Mouse (Mus musculus) intestine, embryonic 16.5 days (tissue): ENCODE measurements around the gene Rnaseh2a. TPM values are rescaled to one million over a fixed set of nuclear protein-coding genes. Genes with fewer than 3 reads are reported as not detected.
A peak's percentile ranks its signal among the peaks of the same experiment; 100 is the strongest.

Source experiments
- ATAC-seq: fragments of 200-750 bp; cut with Nextera tagmentation; 2 replicates; pipeline ENCODE4 v1.8.0; 2017; ENCODE audit warnings: moderate TSS enrichment, moderate library complexity
- H3K27ac ChIP-seq: fragments of 300-500 bp; sonication (generic); 2 replicates; pipeline ENCODE4 v1.5.1; 2014; ENCODE audit warnings: mild to moderate bottlenecking, low read length
- H3K27me3 ChIP-seq: fragments of 300-500 bp; sonication (generic); replicated peaks from 2 replicates; pipeline ENCODE4 v1.6.1; 2014; ENCODE audit warnings: low read length, control low read depth, mixed read lengths; ENCODE audit not compliant: control insufficient read depth, insufficient read depth
- H3K36me3 ChIP-seq: fragments of 300-500 bp; sonication (generic); 2 replicates; pipeline ENCODE4 v1.6.1; 2014; ENCODE audit warnings: low read length, control low read depth; ENCODE audit not compliant: control insufficient read depth, insufficient read depth
- H3K4me1 ChIP-seq: fragments of 300-500 bp; sonication (generic); 2 replicates; pipeline ENCODE4 v1.6.1; 2014; ENCODE audit warnings: low read length, control low read depth, mixed read lengths; ENCODE audit not compliant: control insufficient read depth, insufficient read depth
- H3K4me2 ChIP-seq: fragments of 300-500 bp; sonication (generic); 2 replicates; pipeline ENCODE4 v1.6.1; 2014; ENCODE audit warnings: low read depth, low read length, control low read depth
- H3K4me3 ChIP-seq: fragments of 300-500 bp; sonication (generic); 2 replicates; pipeline ENCODE4 v1.5.1; 2014; ENCODE audit warnings: mild to moderate bottlenecking, low read length
- H3K9ac ChIP-seq: fragments of 300-500 bp; sonication (generic); 2 replicates; pipeline ENCODE4 v1.6.1; 2014; ENCODE audit warnings: low read depth, low read length
- H3K9me3 ChIP-seq: fragments of 300-500 bp; sonication (generic); 2 replicates; pipeline ENCODE4 v1.6.1; 2016; ENCODE audit warnings: low read length, control low read depth; ENCODE audit not compliant: control insufficient read depth
- WGBS: fragments of 180-500 bp; shearing (Covaris S2); extraction: QIAGEN DNeasy Blood & Tissue Kit; methylation state at CpG from one replicate; pipeline ENCODE4 v1.1.7; 2014; 5-methylcytosine and 5-hydroxymethylcytosine counted together
- polyA plus RNA-seq: library from polyadenylated mRNA; unstranded; fragments of >200 nt; fragmentation: Nextera tagmentation; extraction: Ambion mirVana; gene quantifications from 2 replicates; pipeline ENCODE4 v1.2.1, GENCODE M21; 2015

The Rnaseh2a gene
- polyA plus RNA-seq, 1 experiment from 2014 or later = 120 TPM

- no peak for ATAC-seq
- H3K27me3 ChIP-seq = no peaks in the 10 kb centered on the region
- peaks cover 25% of the 10 kb centered on the region for H3K4me1 ChIP-seq
- WGBS = 43% methylated on average over 25 of the region's 25 CpGs
- H3K36me3 ChIP-seq = no peaks in the 10 kb centered on the region
- H3K27ac ChIP-seq = no peak overlapping the region
- no peak overlapping the region for H3K4me2 ChIP-seq
- no peaks in the 10 kb centered on the region for H3K9me3 ChIP-seq
- no peak overlapping the region for H3K9ac ChIP-seq
- no peak overlapping the region for H3K4me3 ChIP-seq
Measured at GRCm38 (mm10) chr8:84995680-84996079, 26.1 kb upstream of the Rnaseh2a start.

GRCm38 (mm10) chr8:84994375-84994774, 24.8 kb upstream of the Rnaseh2a start:
- no peak overlapping the region for H3K9ac ChIP-seq
- ATAC-seq = no peak
- H3K4me1 ChIP-seq = peaks cover 27% of the 10 kb centered on the region
- WGBS = 81% methylated on average over 9 of the region's 9 CpGs
- H3K27ac ChIP-seq = no peak overlapping the region
- H3K27me3 ChIP-seq = no peaks in the 10 kb centered on the region
- H3K4me3 ChIP-seq = no peak overlapping the region
- no peaks in the 10 kb centered on the region for H3K36me3 ChIP-seq
- no peaks in the 10 kb centered on the region for H3K9me3 ChIP-seq
- peak overlapping the region; percentile 14; the same call in 1 of the 2 replicates for H3K4me2 ChIP-seq

GRCm38 (mm10) chr8:84990836-84991235, 21.3 kb upstream of the Rnaseh2a start:
- no peaks in the 10 kb centered on the region for H3K36me3 ChIP-seq
- H3K9ac ChIP-seq = peak overlapping the region; percentile 84
- peak overlapping the region; percentile 96 for H3K27ac ChIP-seq
- ATAC-seq = peak; percentile 76
- peak overlapping the region; percentile 65 for H3K4me3 ChIP-seq
- WGBS = 2% methylated on average over 15 of the region's 15 CpGs
- peak overlapping the region; percentile 91 for H3K4me2 ChIP-seq
- no peaks in the 10 kb centered on the region for H3K9me3 ChIP-seq
- peaks cover 31% of the 10 kb centered on the region for H3K4me1 ChIP-seq
- 0 out of 2 replicates have a peak, but pooled peaks cover 2% of the 10 kb centered on the region for H3K27me3 ChIP-seq

- Histone ChIP-seq H3K27ac (peak within 1 kb of the TSS; percentile 96), H3K4me1 (peaks cover 30% of the 10 kb centered on the region), H3K4me2 (peak within 1 kb of the TSS; percentile 91), H3K36me3 (no peaks in the 10 kb centered on the region), H3K9me3 (no peaks in the 10 kb centered on the region), H3K4me3 (peak within 1 kb of the TSS; percentile 65), H3K9ac (peak within 1 kb of the TSS; percentile 84), H3K27me3 (0 out of 2 replicates have a peak, but pooled peaks cover 2% of the 10 kb centered on the region)
- ATAC-seq = peak; percentile 84
- WGBS = 2% methylated on average over 28 of the region's 28 CpGs
Measured at GRCm38 (mm10) chr8:84990349-84990748, 20.8 kb upstream of the Rnaseh2a start, which contains the start of gene Hook2. TSS of gene Hook2 (plus strand) at chr8:84990603.

- ATAC-seq = peak; percentile 54
- peak overlapping the region; percentile 96 for H3K27ac ChIP-seq
- WGBS = under 1% methylated on average over 15 of the region's 15 CpGs
Measured at GRCm38 (mm10) chr8:84989810-84990209, 20.2 kb upstream of the Rnaseh2a start.

GRCm38 (mm10) chr8:84989311-84989731, 19.8 kb upstream of the Rnaseh2a start:
- Histone ChIP-seq H3K4me1 (peaks cover 34% of the 10 kb centered on the region), H3K27me3 (0 out of 2 replicates have a peak, but pooled peaks cover 2% of the 10 kb centered on the region), H3K4me2 (peak overlapping the region; percentile 73), H3K27ac (peak overlapping the region; percentile 53), H3K4me3 (peak overlapping the region; percentile 65), H3K36me3 (no peaks in the 10 kb centered on the region), H3K9me3 (no peaks in the 10 kb centered on the region), H3K9ac (peak overlapping the region; percentile 52; the same call in 1 of the 2 replicates)
- 5% methylated on average over 15 of the region's 15 CpGs for WGBS
- ATAC-seq = 0 out of 2 replicates have a peak, but pooled peaks have one; percentile 5

More at GRCm38 (mm10) chr8:84989810-84990209, 20.2 kb upstream of the Rnaseh2a start:
- peaks cover 30% of the 10 kb centered on the region for H3K4me1 ChIP-seq
- H3K27me3 ChIP-seq = 0 out of 2 replicates have a peak, but pooled peaks cover 2% of the 10 kb centered on the region
- peak overlapping the region; percentile 65 for H3K4me3 ChIP-seq
- H3K9ac ChIP-seq = peak overlapping the region; percentile 76
- H3K4me2 ChIP-seq = peak overlapping the region; percentile 73
- no peaks in the 10 kb centered on the region for H3K9me3 ChIP-seq
- H3K36me3 ChIP-seq = no peaks in the 10 kb centered on the region

- Histone ChIP-seq H3K4me1 (peaks cover 42% of the 10 kb centered on the region), H3K27me3 (0 out of 2 replicates have a peak, but pooled peaks cover 2% of the 10 kb centered on the region), H3K4me3 (no peak overlapping the region), H3K27ac (no peak overlapping the region), H3K9ac (0 out of 2 replicates have a peak overlapping the region, but pooled peaks have one; percentile 2), H3K9me3 (no peaks in the 10 kb centered on the region), H3K4me2 (no peak overlapping the region), H3K36me3 (no peaks in the 10 kb centered on the region)
- no peak for ATAC-seq
- 71% methylated on average over 2 of the region's 2 CpGs for WGBS
Measured at GRCm38 (mm10) chr8:84987903-84988302, 18.3 kb upstream of the Rnaseh2a start.

- Histone ChIP-seq H3K27me3 (0 out of 2 replicates have a peak, but pooled peaks cover 2% of the 10 kb centered on the region), H3K9me3 (no peaks in the 10 kb centered on the region), H3K4me3 (no peak overlapping the region), H3K4me2 (no peak overlapping the region), H3K36me3 (no peaks in the 10 kb centered on the region), H3K4me1 (peaks cover 44% of the 10 kb centered on the region), H3K9ac (0 out of 2 replicates have a peak overlapping the region, but pooled peaks have one; percentile 2), H3K27ac (peak overlapping the region; percentile 95; the same call in 1 of the 2 replicates)
- WGBS = 81% methylated on average over 5 of the region's 5 CpGs
- no peak for ATAC-seq
Measured at GRCm38 (mm10) chr8:84987388-84987787, 17.8 kb upstream of the Rnaseh2a start.

- 28% methylated on average over 8 of the region's 8 CpGs for WGBS
- Histone ChIP-seq H3K9ac (peak overlapping the region; percentile 76), H3K4me3 (peak overlapping the region; percentile 56), H3K27me3 (0 out of 2 replicates have a peak, but pooled peaks cover 2% of the 10 kb centered on the region), H3K4me1 (peaks cover 52% of the 10 kb centered on the region), H3K9me3 (no peaks in the 10 kb centered on the region), H3K36me3 (no peaks in the 10 kb centered on the region), H3K4me2 (peak overlapping the region; percentile 99), H3K27ac (peak overlapping the region; percentile 95)
- no peak for ATAC-seq
Measured at GRCm38 (mm10) chr8:84986379-84986945, 16.9 kb upstream of the Rnaseh2a start.
